Mouse (Mus musculus): ENCODE data around the gene Bmper.

Bmper gene

GRCm38 (mm10) chr9:23297491-23298170 is 74.8 kb downstream of the Bmper start:
- intact Hi-C loops (cut with DNase I), result no loop called here

- intact Hi-C loops (cut with DNase I), result no loop called here
These were observed 77.5 kb downstream of the Bmper start for GRCm38 (mm10) chr9:23300376-23300775.

GRCm38 (mm10) chr9:23305681-23306080 is 82.8 kb downstream of the Bmper start:
- intact Hi-C loops (cut with DNase I), result no loop called here

- intact Hi-C loops (cut with DNase I), result no loop called here
These were observed 83.3 kb downstream of the Bmper start for GRCm38 (mm10) chr9:23306226-23306625.

- intact Hi-C loops (cut with DNase I), result no loop called here
These were observed 85.0 kb downstream of the Bmper start for GRCm38 (mm10) chr9:23307835-23308234.

GRCm38 (mm10) chr9:23310953-23311352 is 88.1 kb downstream of the Bmper start:
- intact Hi-C loops (cut with DNase I), result no loop called here

- intact Hi-C loops (cut with DNase I), result no loop called here
These were observed 89.1 kb downstream of the Bmper start for GRCm38 (mm10) chr9:23311956-23312355.

GRCm38 (mm10) chr9:23312877-23313276 is 90.0 kb downstream of the Bmper start:
- intact Hi-C loops (cut with DNase I), result no loop called here

- intact Hi-C loops (cut with DNase I), result no loop called here
These were observed 92.9 kb downstream of the Bmper start for GRCm38 (mm10) chr9:23315631-23316330.

GRCm38 (mm10) chr9:23327830-23328229 is 105.0 kb downstream of the Bmper start:
- intact Hi-C loops (cut with DNase I), result no loop called here

- intact Hi-C loops (cut with DNase I), result no loop called here
These were observed 110.3 kb downstream of the Bmper start for GRCm38 (mm10) chr9:23333041-23333622.

- intact Hi-C loops (cut with DNase I), result no loop called here
These were observed 117.7 kb downstream of the Bmper start for GRCm38 (mm10) chr9:23340551-23340950.

- intact Hi-C loops (cut with DNase I), result no loop called here
These were observed 118.4 kb downstream of the Bmper start for GRCm38 (mm10) chr9:23341246-23341645.

GRCm38 (mm10) chr9:23344353-23344752 is 121.5 kb downstream of the Bmper start:
- intact Hi-C loops (cut with DNase I), result no loop called here

GRCm38 (mm10) chr9:23345093-23345844 is 122.4 kb downstream of the Bmper start:
- intact Hi-C loops (cut with DNase I), result no loop called here

- intact Hi-C loops (cut with DNase I), result no loop called here
These were observed 126.7 kb downstream of the Bmper start for GRCm38 (mm10) chr9:23349603-23350002.

GRCm38 (mm10) chr9:23351400-23351799 is 128.5 kb downstream of the Bmper start:
- intact Hi-C loops (cut with DNase I), result no loop called here

GRCm38 (mm10) chr9:23352396-23352795 is 129.5 kb downstream of the Bmper start:
- intact Hi-C loops (cut with DNase I), result no loop called here

- intact Hi-C loops (cut with DNase I), result no loop called here
These were observed 131.4 kb downstream of the Bmper start for GRCm38 (mm10) chr9:23354201-23354820.

GRCm38 (mm10) chr9:23358108-23358507 is 135.2 kb downstream of the Bmper start:
- intact Hi-C loops (cut with DNase I), result no loop called here

- intact Hi-C loops (cut with DNase I), result no loop called here
These were observed 140.3 kb downstream of the Bmper start for GRCm38 (mm10) chr9:23363139-23363538.

Measured in adrenal gland (tissue).